Mouse (Mus musculus) R1 (cell line): ENCODE measurements around the gene Zfp423.

Experiments used
- DNase-seq: peaks from one replicate; pipeline ENCODE4 v3.0.0-alpha.2; 2018; ENCODE audit warnings: low read depth, low spot score

Gene Zfp423

DNA sequence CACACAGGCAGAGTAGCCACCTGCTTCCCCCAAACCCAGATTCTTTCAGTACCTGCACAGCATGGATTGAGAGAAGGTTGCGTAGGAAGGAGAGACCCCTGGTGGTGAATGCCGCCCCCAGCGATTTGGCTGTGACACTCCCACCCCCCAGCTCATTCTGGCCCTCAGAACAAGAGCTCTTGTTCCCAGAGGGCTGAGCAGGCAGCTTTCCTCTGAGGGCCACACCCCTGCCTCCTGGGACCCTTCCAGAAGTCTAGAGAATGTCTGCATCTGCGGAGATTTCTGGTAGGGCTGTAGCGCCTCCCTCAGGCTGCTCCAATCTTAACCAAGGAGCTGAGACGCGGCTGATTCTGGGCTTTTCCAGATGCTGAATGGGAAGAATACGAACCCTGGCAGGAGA, 211.8 kb downstream of the Zfp423 start:
- peak; percentile 93 for DNase-seq

DNA sequence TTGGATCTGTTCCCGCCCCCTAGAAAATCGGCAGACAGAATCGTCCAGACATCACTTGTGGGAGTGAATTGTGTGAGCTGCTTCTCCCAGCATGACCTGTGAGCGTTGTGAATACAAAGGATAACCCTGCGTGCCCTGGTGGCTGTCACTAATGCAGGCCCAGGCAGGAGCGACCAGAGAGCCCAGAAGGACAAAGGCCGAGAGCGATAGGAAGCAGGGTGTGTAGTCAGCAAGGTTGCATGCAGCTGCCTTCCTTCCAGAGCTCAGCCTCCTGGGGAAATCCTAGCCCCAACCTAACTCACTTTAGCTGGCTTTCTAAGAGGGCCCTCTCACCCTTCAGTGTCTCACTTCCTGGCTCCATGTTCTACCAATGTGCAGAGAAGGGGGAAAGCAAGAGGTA, 212.3 kb downstream of the Zfp423 start:
- DNase-seq = no peak

DNA sequence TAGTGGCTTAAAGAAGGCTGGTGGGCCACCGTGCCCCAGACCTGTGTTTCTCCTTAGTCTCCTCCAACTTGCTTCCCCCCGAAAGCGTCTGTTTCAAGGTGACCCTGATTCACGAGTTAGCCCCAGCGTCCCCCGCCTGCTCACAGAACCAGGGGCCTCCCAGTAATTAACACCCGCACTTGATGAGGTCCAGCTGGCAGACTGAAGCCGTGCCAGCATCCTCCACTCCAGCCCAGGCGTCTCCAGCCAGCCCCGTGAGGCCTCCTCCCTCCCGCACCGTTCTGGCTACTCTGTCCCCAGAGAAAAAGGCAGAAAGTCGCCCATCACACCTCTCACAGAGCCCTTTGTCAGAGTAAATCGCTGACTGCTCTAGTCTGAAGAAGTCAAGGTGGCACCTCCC, 213.3 kb downstream of the Zfp423 start:
- no peak for DNase-seq

DNA sequence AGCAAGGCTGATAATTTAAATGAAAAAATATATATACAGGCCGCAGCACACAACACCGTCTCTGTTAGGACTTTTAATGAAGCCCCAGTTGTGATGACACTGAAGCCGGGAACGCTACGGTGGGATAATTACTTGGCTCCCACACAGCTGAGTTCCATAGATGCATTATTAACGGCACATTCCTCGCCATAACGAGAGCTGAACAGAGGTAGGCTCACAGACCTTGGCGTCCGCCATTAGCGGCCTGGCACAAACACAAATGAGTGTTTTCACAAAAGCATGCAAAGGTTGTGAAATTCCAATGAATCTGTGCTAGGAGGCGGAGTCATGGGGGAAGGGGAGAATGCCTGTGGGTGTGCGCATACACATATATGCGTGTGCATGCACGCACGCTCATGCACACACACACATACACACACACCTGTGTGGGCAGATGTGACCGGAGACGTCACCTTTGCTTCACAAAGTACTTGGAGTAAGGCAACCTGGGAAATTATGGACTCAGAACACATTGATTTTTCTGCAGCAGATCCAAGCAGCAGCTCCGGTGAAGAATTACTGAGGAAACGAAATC, 214.2 kb downstream of the Zfp423 start:
- no peak for DNase-seq

DNA sequence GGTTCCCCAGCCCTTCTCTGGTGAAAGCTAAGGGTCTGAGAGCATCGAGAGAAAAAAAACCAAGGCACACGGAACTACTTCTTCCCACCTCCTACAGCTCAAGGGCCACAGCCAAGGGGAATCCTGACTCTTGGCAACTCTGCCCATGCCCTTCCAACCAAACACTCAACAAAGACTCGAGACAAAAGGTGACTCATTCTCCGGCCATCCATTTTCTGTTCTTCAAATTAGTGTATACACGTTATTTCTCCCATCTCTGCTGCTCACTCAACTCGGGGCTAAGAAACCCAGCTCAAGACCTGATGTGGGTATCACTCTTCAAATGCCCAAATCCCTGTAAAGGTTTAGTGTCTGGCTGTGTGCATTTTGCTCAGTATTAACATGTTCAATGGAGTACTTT, 214.8 kb downstream of the Zfp423 start:
- DNase-seq = no peak

DNA sequence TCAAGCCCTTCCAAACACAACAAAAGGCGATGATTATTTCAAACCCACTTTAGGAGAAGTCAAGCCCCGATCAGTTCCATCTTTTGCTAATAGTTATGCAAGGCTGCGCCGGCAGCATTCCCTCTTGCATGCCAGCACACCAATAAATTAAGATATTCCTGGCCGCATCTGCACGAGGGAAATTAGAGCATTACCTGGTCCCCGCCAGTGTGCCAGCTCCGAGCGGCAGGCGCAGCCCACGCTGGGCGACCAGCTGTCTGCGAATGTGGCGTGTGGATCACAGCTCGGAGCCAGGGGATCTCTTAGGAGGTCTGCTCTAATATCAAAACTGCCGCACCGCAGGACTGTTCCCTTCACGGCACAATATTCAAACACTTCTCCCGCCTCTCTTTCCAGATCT, 217.4 kb downstream of the Zfp423 start:
- DNase-seq = no peak

DNA sequence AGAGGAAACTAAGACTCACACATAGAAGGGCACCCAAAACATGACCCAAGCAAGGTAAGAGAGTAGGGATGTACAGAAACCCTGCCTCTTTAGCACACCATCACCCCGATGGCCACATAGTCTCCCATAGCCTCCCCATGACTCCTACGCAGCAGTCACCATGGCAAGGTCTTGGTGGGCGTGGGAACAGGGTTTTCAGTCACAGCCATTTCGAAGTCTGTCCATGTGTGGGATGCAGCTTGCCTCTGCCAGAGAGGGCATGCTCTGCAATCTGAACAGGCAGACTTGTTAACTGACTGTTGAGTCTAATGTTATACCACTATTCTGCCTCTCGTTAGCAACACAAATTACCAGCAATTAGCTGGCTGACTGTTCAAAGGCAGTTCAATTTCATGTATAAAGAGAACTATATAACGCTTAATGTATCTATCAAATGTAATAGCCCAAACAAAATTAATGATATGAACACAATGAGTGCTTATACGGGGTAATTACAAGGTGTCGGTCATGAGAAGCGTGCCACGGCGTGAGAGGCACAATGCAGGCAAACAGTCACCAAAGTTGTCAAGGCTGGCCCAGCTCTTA, 218.4 kb downstream of the Zfp423 start:
- no peak for DNase-seq

DNA sequence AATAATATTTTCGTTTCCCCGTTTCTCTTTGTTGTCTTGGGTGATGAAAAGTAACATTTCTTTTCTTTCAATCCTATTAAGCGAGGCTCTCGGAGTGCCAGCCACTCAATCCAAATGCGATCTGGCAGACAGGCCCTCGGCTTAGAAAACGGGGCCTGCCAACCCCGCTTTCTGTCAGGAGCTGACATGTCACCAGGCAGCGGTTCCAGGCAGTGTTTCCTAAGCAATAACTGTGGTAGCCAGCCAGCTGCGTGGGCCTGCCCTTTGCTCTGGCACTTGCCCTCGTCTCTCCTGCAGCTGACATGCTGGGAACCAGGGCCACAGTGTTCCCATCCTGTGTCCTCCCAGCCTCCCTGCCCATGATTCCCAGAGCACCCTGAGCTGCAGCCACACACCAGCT, 221.5 kb downstream of the Zfp423 start:
- DNase-seq = no peak

DNA sequence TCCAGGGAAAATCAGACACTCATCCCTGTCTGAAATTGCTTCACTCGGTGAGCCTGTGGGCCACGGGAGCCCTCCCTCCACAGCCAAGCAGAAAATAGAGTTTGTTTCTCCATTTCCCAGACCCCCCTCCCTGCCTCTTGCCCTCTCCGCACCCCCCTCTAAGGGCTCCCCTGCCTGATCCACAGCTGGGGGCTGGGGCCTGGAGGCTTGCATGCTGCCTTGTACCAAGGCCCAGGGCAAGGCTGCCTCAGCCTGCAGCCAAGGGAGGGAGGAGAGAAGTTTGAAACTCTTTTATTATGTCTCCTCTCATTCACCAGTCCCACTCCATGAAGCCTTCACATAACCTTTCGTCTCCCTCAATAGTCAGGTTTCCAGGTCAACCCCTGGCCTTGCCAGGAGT, 224.5 kb downstream of the Zfp423 start:
- no peak for DNase-seq

DNA sequence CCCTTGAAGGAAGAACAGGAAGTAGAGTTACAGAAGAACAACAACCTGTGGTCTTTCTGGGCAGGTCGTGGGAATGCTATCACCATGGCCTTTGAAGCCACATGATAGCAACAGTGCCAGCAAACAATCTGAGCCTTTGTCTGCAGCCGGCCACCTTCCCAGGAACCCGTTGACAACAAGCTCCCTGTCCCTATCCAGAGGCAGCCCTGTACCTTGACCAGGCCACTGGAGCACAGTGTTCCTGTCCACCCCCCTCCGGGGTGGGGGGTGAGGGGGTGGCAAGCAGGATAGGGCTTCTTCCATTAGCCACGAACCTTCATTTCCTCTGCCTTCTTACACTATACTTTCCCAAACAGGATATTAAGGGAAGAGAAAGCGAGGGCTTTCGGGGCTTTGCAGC, 224.9 kb downstream of the Zfp423 start:
- no peak for DNase-seq

DNA sequence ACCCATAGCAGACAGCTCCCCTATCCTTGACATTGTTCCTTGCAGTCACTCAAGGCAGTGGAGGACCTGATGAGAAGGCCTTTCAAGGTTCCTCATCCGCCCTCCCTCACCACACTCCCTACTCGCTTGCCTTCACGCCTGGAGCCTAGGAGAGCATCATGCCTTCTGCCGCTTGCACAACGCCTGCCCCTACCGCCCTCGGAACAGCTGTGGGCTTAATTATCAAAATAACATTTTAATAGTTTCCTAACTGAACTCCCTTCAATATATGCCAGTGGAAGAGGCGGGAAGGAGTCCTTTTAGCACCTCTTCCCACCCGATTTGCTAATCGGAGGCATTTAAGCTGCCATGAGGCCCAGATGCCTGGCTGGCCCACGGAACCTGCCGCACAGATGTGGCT, 228.3 kb downstream of the Zfp423 start:
- DNase-seq = no peak

DNA sequence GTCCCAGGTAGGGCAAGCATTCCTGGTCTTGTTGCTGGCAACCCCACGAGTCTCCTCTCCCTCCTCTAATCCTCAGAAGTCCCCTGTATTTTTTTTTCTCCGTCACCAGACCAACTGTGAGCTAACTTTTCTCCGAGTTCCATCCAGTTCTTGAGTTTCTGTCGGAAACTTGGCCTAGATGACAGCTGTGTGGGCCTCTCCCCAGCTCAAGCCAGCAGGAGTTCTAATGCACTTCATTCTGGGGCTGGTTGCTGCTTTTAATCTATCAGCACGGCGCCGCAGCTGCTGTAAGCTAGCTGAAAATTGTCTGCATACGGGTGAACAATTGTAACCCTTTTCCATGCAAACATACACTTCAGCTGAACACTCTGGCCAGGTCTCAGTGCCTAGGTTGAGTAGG, 236.4 kb downstream of the Zfp423 start:
- no peak for DNase-seq

DNA sequence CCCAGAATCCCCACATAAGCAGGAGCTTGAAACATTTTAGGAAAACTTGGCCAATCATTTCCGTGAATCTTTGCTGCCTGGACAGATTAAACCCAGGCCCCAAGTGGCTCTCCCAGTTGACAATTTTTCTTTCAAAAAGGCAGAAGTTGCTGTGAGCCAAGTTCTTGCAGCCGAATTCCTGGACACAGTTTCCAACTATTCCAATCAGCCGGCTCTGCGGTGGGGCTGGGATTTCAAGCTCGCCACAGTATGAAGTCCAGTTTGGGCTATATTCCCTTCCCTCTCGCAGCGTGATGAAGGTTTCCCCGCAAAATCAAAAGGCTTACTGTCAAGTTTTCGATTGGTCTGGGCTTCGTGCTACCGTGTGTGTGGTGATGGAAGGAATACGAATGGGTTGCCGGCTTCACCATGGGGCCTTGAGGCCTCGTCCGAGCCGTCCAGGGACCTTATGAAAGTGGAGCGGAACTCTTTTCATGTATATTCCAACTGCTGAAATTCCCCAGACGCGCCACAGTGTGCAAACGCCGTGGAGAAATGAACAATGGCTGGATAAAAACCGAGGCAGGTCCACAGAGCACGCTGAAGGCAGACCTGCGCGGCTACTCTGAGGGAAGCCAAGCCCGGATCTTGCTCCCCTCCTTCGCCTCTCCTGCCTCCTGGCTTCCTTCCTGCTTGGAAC, 240.1 kb downstream of the Zfp423 start:
- DNase-seq = no peak

DNA sequence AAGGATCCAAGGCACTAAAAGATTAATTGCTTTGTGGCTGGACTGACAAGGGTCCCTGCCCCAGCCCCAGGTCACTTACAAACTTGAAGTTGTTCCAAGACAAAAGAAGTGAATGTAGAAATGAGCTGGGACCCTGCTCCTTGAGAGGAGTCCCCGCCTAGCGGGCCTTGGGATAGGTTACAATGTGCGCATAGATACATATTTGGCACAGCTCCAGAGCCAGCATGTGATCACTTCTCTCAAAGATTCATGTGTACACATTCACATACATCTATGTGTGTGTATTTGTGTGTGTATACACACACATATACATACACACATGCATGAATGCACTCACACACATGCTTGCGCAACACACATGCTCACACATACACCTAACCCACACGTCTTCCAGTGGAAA, 241.9 kb downstream of the Zfp423 start:
- DNase-seq = no peak

DNA sequence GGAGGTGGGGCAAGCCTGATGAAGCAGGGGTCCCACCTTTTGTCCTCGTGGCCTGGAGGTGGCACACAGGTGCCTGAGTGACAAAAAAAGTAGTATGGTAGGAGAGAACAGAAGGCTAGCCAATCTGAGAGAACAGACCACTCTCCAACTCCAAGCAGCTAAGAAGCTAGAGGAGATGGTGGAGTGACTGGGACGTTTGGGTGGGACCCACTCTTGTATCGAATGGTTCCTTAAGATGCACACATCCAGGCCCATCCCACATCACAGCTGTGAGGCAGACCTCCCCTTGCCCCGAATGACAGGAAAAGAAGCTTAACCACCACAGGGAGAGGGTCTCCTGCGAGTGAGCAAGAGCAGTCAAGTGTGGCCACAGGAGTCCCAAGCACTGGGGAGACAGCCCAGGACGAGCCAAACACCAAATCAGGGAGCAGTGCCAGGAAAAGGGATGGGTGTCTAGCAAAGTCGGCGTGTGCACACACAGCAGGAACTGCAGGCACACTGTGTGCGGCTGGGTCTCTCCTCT, 242.6 kb downstream of the Zfp423 start:
- peak; percentile 77 for DNase-seq

DNA sequence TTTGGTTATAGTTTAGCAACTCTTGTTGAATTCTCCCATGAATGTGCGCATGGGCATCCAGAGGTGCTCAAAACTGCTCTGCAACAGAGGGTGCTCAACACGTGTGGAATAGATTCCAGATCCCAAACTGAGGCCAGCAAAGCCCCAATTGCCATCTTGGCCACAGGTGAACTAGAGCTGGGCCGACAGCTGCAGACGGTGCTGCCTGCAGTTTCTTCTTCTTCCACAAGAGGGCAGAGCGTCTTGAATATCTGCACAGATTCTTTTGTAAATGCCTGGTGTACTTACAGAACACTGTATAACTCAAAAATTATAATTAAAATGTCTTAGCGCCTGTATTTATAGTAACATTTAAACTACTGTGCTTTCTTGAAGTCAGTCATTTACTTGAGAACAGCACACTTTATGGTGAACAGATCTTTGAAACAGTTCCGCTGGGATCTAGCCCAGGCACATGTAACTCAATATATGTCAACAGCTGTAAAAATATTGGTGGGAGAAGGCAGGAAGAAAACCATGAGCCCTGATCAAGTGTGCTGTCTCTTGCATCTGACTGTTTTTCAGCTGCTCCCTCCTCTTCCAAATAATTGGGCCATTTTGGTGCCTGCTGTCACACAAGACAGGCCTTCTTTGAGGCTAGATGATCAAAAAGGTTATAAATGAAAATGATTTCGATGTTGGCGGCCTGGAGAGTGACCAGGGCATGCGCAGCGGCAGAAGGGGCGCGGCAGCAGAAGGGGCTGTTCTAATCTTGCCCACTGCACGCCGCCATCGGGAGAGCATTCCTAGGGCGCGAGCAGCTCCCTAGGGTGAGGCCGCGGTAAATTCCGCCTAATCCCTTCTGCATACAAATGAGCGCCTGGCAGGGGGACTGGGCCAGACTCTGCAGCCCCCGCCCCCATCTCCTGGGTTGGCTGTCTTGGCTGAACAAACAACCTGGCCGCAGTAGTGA, 243.4 kb downstream of the Zfp423 start:
- peak; percentile 87 for DNase-seq

DNA sequence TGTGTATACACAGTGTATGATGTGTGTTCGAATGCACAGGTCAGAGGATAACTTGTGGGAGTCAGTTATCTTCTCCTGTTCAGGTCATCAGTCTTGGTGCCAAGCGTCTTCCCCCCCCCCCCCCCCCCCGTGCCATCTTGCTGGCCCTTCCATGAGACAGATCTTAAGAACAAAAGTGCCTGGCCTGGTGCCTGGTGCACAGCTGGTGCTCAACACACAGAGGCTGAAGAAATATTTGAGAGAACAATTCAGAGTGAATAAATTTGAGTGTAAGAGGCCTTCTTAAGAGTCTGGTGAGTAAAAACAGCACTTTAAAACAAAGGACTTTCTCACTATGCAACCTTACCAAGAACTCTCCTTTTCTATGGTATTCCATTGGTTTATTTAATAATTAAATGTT, 245.4 kb downstream of the Zfp423 start:
- no peak for DNase-seq

DNA sequence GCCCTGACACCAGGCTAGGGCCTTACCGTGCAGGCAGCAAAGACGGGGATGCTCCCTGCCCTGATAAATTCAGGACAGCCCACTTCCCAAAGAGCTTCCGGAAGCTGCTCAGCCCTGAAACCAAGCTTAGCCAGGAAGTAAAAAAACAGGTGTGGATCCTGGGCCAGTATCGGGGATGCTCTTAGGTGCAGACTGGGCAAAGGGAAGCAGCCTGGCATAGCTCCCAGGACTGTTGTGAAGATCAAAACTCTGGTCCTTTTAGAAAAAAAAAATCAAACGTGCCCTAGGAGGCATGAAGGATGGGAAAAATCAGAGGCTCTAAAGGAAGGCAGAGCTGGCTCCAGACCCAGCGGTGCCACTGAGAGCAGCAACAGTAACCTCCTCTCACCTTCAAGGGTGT, 247.4 kb downstream of the Zfp423 start:
- DNase-seq = no peak

DNA sequence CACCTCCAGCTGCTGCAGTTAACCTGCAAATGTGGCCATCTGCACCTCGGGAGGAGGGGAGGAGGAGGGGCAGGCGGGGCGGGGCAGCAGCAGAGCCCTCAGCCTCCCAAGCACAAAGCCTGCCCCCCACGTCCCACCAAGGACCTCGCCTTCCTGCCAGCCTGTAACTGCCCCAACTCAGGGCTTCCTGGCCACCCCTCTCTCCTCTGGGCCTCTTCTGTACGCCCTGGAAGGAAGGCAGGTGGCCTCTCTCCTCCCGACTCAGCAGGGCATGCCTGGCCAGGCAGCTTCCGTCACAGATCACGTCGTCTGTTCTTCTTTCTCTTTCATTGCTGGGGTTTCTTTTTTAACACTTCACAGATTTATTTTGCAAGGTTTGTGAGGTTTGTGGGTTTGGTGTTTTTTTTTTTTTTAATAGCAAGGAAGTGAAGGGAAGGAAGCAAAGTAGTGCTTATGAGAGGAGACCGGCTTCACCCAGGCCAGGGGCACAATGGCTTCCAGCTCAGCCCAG, 251.2 kb downstream of the Zfp423 start:
- DNase-seq = no peak

DNA sequence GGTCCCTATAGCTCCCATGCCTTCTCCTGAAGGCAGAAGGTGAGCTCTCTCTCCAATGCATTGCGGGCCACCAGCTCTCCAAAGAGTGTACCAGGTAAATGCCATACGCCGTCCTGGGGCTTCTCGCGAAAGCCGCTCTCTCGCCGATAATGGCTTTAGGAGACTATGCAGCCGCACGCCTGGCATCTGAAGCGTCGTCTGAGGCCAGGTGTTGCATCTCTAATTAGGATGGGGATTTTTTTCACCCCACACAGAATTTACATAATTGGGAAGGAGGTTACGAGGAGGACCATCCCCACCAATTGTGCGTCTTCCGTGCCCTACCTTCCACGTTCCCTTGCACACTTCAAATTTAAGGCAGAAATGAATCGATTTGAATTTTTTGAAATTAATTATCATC, 252.2 kb downstream of the Zfp423 start:
- DNase-seq = no peak

DNA sequence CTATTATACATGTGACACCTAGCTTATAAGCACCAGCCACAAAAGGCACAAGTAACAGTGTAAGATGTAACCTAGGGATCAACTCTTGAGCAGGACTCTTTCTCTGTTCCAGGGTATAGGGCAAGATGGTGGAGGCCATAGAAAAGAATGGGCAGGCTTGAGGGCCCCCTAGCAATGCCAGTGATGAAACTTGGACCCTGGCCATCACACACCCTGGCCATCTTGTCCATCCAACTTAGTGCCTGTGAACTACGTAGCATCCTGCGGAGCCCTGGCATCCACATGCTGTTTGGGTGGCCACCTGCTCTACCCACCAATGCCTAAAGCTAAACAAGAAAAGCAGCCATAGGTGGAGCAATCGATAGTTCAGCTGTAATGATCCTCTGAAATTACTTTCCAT, 254.6 kb downstream of the Zfp423 start:
- DNase-seq = no peak

DNA sequence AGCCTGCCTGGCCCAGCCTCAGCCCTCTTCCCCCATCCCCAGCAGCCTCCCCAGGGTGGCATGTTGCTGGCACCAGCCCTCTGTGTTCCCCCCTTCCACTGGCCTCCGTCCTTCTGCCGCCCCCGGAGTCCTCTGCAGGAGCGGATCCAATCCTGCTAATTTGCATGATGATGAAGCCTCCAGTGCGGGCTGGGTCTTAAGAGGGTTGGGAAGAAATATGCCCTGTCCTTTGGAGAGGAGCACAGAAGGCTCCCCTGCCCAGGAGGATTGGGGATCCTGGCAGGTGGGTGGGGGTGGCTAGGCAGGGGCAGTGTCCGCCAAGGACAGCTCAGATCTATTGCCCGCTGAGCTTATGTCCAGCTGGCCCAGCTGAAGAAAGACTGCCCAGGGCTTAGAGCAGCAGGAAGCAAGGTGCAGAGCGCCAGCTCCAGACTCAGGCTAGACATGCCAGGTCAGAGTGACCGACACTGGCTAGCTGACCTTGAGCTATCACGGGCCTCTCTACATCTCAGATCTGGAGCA, 256.5 kb downstream of the Zfp423 start:
- no peak for DNase-seq
